Mouse (Mus musculus): ENCODE measurements around the gene Smn1. TPM values are rescaled to one million over a fixed set of nuclear protein-coding genes. Genes with fewer than 3 reads are reported as not detected.
"Not testable (repeated sequence)": the region's sequence is repeated elsewhere in the genome, so short reads cannot be mapped to it uniquely, and the experiment has no call there.

Gene Smn1
- total RNA-seq, 2 experiments from 2014 or later = 41.3 to 44.8 TPM

DNA sequence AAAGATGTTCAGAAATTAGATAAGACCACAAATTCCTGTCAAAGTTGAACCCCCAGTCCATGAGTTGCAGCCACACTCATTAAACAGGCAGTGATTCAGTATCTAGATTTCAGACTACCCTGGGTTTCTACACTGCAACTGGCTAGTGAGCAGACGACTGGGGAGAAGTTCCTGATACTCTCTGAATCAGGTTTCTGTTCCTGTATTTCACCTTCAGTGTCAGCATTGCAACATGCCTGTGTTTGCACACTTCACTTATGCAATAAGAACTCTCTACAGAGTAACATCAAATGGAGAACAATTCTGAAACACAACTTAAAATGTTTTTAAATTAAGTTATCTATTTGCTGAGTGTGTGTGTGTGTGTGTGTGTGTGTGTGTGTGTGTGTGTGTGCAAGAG is 28.0 kb downstream of the Smn1 start:
- H3K27ac ChIP-seq = no peak overlapping the region
- intact Hi-C loops (cut with DNase I) = no loop called here
- H3K4me3 ChIP-seq = no peak overlapping the region
- DNase-seq (ENCODE audit: extremely low spot score in 1 of 2, low spot score in 2 of 2) = no peak
- TF ChIP-seq CTCF (IDR thresholded peaks at IDR 0.05) = no peak

DNA sequence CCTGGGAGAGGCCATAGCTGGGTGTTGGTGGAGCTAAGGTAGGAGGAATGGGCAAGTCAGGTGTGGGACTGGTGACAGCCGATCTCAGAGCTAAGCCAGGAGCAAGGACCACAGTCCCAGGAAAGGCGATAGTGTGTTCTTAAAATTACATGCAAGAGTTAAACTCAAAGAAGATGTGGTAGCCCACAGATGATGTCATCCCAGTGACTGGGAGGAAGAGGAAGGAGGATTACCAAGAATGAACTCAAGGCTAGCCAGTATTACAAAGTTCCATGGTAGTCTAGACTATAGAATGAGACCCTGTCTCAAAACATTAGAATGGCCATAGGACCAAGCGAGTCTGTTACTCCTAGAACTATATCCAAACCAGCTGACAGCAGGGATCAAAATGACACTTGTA is 32.0 kb downstream of the Smn1 start:
- H3K27ac ChIP-seq = no peak overlapping the region
- DNase-seq (ENCODE audit: extremely low spot score in 1 of 2, low spot score in 2 of 2) = no peak
- no peak overlapping the region for H3K4me3 ChIP-seq
- intact Hi-C loops (cut with DNase I) = no loop called here
- TF ChIP-seq CTCF (IDR thresholded peaks at IDR 0.05) = no peak

DNA sequence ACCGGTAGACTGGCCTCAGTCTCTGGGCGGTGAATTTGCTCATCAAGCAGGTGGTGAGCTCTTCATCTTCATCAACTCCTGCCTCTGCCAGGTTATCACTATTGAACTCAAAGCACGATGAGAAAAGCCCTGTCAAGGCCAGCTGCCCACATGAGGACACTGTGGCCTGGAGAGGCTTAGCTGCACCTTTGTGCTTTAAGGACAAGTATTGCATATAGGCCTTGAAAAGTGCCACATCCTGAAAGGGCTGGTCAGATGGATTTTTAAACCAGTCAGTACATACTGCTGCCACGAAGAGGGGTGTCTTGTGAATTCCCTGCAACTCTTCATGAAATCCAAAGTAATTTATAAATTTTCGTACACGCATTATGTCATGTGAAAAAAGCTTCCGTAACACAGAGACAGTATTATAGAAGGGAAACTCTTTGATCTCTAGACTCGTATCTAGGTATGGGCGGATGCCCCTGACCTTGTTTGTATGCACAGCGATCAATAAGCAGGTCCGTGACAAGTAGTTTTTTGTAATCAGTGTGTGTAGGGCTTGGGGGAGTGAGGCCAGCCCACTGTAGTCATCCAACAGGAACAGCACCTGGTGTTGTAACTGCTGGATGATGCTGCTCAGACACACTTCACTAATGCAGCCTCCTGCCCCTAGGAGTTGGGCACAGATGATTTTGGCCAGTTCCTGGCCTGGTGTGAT is 36.7 kb downstream of the Smn1 start:
- DNase-seq (ENCODE audit: extremely low spot score in 1 of 2, low spot score in 2 of 2); intact Hi-C loops (cut with DNase I); H3K4me3 ChIP-seq; H3K27ac ChIP-seq: not testable (repeated sequence)

DNA sequence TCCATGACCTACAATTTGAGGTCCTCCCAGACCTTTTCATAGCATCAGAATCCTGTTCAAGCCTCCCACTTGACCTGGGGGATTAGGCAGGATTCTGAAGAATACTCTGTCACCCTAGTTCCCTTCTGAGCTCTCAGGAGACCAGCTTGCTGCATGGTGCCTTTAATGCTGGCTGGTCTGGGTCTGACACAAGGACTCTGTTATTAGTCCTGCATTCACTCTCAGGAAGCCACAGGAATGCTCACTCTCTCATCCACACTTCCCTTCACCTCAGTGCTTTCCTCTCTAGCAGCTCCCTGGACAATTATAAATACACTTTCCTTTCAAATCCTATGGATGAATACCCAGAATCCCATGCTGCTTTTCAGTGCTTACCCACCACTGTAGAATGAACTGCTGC is 37.8 kb downstream of the Smn1 start:
- intact Hi-C loops (cut with DNase I); H3K4me3 ChIP-seq; H3K27ac ChIP-seq; DNase-seq (ENCODE audit: extremely low spot score in 1 of 2, low spot score in 2 of 2): not testable (repeated sequence)

DNA sequence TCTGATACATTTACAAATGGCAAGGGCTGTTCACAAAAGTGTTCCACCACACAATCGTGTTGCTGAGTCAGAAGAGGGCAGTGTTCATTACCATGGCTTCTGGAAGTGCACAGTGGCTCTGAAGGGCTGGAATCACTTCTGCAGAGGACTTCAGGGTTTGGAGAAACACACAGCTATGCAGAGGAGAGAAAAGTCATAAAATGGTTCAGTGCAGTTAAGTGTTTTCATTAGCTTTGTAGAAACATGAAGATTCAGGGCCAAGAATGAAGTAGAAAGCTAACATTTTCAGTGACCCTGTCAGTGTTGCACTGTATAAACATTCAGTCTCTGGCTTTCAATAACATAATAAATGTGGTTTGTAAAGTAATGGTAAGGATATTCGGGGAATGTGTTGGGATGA is 41.7 kb downstream of the Smn1 start:
- H3K4me3 ChIP-seq; DNase-seq (ENCODE audit: extremely low spot score in 1 of 2, low spot score in 2 of 2); intact Hi-C loops (cut with DNase I); H3K27ac ChIP-seq: not testable (repeated sequence)

DNA sequence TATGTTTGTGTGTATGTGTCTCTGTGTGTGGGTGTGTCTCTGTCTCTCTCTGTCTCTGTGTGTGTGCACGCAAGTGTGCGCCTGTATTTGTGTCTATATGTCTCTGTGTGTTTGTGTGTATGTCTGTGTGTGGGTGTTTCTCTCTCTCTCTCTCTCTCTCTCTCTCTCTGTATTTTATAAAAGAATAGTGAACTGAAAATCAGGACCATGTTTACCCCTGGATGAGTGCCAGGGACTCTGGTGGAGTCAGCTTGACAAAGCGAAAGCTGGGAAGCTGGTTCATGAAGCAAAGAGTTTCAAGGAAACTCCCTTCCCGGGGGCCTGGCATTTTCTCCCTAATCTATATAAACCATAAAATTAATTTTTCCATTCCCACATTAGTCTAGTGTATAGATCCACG is 49.7 kb downstream of the Smn1 start:
- H3K27ac ChIP-seq; H3K4me3 ChIP-seq; DNase-seq (ENCODE audit: extremely low spot score in 1 of 2, low spot score in 2 of 2); intact Hi-C loops (cut with DNase I): not testable (repeated sequence)

DNA sequence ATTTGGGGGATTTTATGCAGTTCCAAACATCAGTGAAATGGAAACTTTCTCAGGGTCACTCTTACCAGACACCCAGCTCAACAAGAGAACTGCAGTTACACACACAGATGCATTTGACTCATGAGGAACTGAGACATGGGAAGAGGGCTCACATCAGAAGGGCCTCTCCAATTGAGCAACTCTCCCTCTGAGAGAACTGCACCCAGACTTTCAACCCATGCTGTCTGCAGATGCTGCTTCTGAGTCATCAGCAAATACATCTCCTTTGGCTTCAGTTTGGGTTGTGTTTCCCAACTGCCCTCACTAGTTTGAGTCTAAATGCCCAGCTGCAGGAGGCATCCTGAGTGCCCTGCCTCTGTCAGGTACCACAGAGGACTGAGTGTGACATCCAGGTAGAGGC is 58.5 kb downstream of the Smn1 start:
- H3K4me3 ChIP-seq; intact Hi-C loops (cut with DNase I); DNase-seq (ENCODE audit: extremely low spot score in 1 of 2, low spot score in 2 of 2); H3K27ac ChIP-seq: not testable (repeated sequence)

Other genes starting within 250 kb of the Smn1 start
- 10 to 100 TPM; 24.2 to 27.1 TPM for gene Cartpt, start 223.8 kb upstream of the Smn1 start, total RNA-seq (2021)
- gene Mccc2, start 109.2 kb upstream of the Smn1 start, total RNA-seq (2021) = 10 to 100 TPM; 22.9 to 26.9 TPM
- gene Bdp1, start 20.8 kb upstream of the Smn1 start, total RNA-seq (2021) = 10 to 100 TPM; 44.1 to 54.6 TPM
- 10 to 100 TPM; 15.1 to 22.9 TPM for gene Serf1, start 16.8 kb upstream of the Smn1 start, total RNA-seq (2021)
- under 1 TPM; 0.42 to 0.48 TPM for gene Naip2, start 77.2 kb downstream of the Smn1 start, total RNA-seq (2021)
- gene Naip5, start 121.5 kb downstream of the Smn1 start, total RNA-seq (2021) = under 1 TPM; 0.28 to 0.43 TPM
- under 1 TPM; 0.19 to 0.25 TPM for gene Naip6, start 192.8 kb downstream of the Smn1 start, total RNA-seq (2021)